Mouse (Mus musculus): ENCODE measurements around the gene Map3k6.

Map3k6 gene

DNA sequence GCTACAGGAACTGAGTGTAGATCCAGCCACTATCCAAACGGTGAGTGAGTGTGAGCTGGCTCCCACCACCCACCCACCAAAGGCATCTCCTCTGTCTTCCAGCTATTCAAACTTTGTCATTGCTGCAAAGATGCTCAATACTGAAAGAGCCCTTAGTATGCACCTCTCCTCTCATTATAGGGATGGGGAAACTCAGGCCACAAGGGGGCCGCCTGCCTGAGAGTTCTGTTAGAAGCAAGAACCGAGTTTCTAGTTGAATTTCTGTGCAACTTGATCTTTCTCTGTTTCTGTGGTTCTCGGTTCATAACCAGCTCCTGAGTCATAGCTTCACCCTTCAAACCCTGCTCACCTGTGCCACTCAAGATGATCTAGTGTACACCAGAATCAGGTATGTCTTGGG lies 11.5 kb downstream of the Map3k6 start:
- no peak for DNase-seq (ENCODE audit: low read depth, low spot score)

DNA sequence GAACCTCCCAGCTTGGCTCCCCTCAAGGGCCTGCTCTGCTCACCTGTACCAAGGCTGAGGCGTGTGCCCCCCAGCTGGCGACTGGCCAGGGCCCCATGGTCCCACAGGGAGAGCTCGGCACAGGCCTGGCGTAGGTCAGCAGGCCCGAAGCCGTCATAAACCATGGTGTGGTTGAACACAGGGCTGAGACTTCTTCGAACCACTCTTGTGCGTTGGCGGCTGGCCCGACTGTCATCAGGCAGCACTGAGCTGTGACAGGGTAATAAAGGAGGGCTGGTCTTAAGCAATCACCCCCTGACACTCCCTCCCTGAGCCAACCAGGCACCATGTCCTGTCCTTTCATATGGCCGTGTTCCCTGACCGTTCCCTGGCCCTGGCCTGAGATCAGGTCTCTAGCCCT lies 12.8 kb downstream of the Map3k6 start:
- no peak for DNase-seq (ENCODE audit: low read depth, low spot score)

- DNase-seq (ENCODE audit: low read depth, low spot score) = no peak
These were observed 14.8 kb downstream of the Map3k6 start for GRCm38 (mm10) chr4:133255392-133255791.

- peak; percentile 56 for DNase-seq (ENCODE audit: low read depth, low spot score)
These were observed 16.2 kb downstream of the Map3k6 start for GRCm38 (mm10) chr4:133256820-133257219.

DNA sequence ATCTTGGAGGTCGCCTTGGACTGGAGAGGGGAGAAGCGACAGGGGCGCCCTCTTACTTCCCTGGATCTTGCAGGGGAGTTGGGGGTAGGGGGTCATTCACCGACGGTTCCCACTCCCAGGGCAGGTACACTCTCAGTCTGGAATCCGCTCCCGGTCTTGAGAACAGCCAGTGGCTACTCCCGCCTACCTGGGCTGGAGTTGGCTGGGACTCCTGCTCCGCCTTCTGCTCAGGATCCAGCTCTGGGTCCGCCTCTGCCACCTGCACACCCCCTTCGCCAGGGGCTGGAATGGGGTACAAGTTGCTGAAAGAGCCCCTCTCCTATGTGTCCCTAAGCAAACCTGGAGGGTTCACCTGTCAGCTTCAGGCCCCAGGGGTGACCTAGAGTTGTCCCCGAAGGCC lies 16.6 kb downstream of the Map3k6 start:
- peak; percentile 31 for DNase-seq (ENCODE audit: low read depth, low spot score)

- DNase-seq (ENCODE audit: low read depth, low spot score) = peak; percentile 23
These were observed 17.3 kb downstream of the Map3k6 start for GRCm38 (mm10) chr4:133257798-133258408.

- no peak for DNase-seq (ENCODE audit: low read depth, low spot score)
These were observed 21.2 kb downstream of the Map3k6 start for GRCm38 (mm10) chr4:133261641-133262374.

DNA sequence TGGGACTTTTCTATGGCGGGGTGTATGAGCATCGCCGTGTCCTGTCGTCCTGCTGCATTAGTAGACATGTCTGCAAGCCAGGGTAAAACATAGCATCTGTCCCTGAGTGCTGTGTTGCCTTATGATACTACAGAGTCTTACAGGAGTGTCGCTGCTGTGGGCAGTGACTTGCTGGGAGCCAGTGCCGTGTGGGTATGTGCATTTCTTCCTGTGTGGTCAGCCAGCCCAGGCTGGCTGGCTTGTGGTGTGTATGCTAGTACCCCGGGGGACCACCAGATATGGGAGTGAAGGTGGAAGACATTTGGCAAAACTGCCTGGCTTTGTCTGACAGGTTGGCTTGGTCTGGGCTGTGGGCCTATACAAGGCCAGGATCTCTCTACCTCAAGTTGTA lies 21.8 kb downstream of the Map3k6 start:
- no peak for DNase-seq (ENCODE audit: low read depth, low spot score)

DNA sequence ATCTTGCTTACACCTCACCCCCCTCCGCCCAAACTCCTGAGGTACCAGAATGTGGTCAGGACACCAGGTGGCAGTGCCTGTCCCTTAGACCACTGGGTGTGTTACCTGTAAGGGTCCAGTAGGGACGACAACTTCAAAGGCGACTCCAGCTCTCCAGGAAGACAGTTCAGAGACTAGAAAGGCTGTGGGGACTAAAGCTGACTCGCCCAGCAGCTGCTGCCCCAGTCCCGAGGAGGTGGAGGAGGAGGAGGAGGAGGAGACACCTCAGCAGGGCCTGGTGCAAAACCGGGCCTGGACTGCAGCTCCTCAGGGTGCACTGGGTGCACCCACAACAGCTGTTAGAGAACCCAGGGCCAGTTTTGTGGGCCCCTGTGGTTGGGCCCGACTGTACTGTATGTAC lies 22.3 kb downstream of the Map3k6 start, which contains the start of gene Sytl1:
Gene Sytl1, minus strand, starts transcription at position 232 of the 400 bp plus-strand sequence.
- peak; percentile 21 for DNase-seq (ENCODE audit: low read depth, low spot score)

GRCm38 (mm10) chr4:133263756-133264155 lies 23.1 kb downstream of the Map3k6 start:
- no peak for DNase-seq (ENCODE audit: low read depth, low spot score)

GRCm38 (mm10) chr4:133264559-133264958 lies 23.9 kb downstream of the Map3k6 start:
- no peak for DNase-seq (ENCODE audit: low read depth, low spot score)

- no peak for DNase-seq (ENCODE audit: low read depth, low spot score)
These were observed 24.7 kb downstream of the Map3k6 start for GRCm38 (mm10) chr4:133265297-133265696.

- no peak for DNase-seq (ENCODE audit: low read depth, low spot score)
These were observed 25.1 kb downstream of the Map3k6 start for GRCm38 (mm10) chr4:133265759-133266158.

GRCm38 (mm10) chr4:133266248-133266880 lies 25.7 kb downstream of the Map3k6 start:
- no peak for DNase-seq (ENCODE audit: low read depth, low spot score)

- DNase-seq (ENCODE audit: low read depth, low spot score) = no peak
These were observed 28.3 kb downstream of the Map3k6 start for GRCm38 (mm10) chr4:133268931-133269330.

- DNase-seq (ENCODE audit: low read depth, low spot score) = no peak
These were observed 29.0 kb downstream of the Map3k6 start for GRCm38 (mm10) chr4:133269596-133269995.

DNA sequence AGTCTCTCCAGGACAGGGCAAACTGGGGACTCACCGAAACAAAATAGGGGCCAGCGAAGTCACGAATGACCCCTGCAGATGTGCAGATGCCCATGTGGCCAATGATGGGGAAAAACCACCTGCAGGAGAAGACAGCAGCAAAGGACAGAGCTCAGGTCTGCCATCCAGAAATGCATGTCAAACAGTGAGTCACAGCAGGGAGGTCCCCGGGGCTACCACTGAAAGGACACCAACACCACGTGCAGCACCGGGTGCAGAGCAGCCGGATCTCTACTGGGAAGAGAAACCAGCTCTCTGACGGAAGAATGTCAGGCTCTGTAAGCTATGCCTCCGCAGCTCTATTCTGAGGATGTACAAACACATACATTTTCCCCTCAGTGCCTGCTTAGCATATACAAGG lies 30.3 kb downstream of the Map3k6 start:
- DNase-seq (ENCODE audit: low read depth, low spot score) = no peak

- DNase-seq (ENCODE audit: low read depth, low spot score) = peak; percentile 98
These were observed 36.7 kb downstream of the Map3k6 start, which contains the start of gene Tmem222 for GRCm38 (mm10) chr4:133277104-133278026. Gene Tmem222, minus strand, starts transcription at chr4:133277792.

- peak; percentile 25 for DNase-seq (ENCODE audit: low read depth, low spot score)
These were observed 37.4 kb downstream of the Map3k6 start for GRCm38 (mm10) chr4:133278067-133278466.

GRCm38 (mm10) chr4:133278482-133278881 lies 37.9 kb downstream of the Map3k6 start:
- no peak for DNase-seq (ENCODE audit: low read depth, low spot score)

DNA sequence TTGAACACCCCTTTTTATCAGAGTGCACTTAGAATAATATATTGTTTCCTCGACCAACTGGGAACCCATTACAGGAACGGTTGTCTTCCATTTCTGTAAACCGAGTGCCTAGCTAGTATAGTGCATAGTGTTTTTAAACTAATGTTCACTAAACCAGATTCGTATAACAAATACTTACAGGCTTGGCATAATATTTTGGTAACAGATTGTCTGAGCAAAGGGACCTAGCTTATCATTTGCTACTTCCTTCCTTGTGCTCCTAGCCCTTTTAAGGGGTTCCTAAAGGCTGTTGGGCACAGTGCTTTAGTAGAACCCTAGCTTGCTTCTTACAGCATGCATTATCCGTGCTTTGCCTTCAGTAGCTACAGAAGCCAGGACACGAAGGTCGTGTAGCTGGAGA lies 40.9 kb downstream of the Map3k6 start:
- DNase-seq (ENCODE audit: low read depth, low spot score) = no peak
